Comparison of ENCODE assay signal across 21 mouse cellular contexts in genomic region chr13:117858416-117858815, GRCm38 (mm10).
DNase-seq lines count a peak whose midpoint lies in the region; ATAC-seq lines count a peak whose summit lies in the region.
"Had no signal": no experiment of that assay in that cellular context is flagged by ENCODE, and none has a peak within 500 bp of the region (broad histone marks: within the 10 kb centered on the region; RNA-seq: fewer than 3 reads in every experiment).

No protein-coding gene starts in this region.

- no peak for DNase-seq in frontal cortex, adult 2 months (ENCODE audit: extremely low spot score in 1 of 2, low spot score in 1 of 2)
- peak; percentile 69 for DNase-seq in retina, adult 2 months (ENCODE audit: low read depth, low spot score)
- no peak for DNase-seq in retina, embryonic 14.5 days (ENCODE audit: low spot score)
- DNase-seq in brain, adult 2 months (ENCODE audit: low read depth, low spot score): peak; percentile 17
- DNase-seq: adrenal gland, adult 8-10 months; adrenal gland, postnatal 14 days; adrenal gland, postnatal 36 days; B cell, adult 2 months; cerebellum, adult 11 months; cerebellum, adult 18-20 months; cerebellum, adult 8-10 months; cerebellum, adult 9-11 months; cerebellum, postnatal 14 days; cerebellum, postnatal 36 days; embryo, embryonic 11 days had no signal

- ATAC-seq in frontal cortex, adult (ENCODE audit: low TSS enrichment): peak; percentile 62; the same call in 1 of the 2 replicates
- ATAC-seq: activated CD4-positive, CD25-positive, alpha-beta regulatory T cell, adult 4 months; CD4-positive, CD25-positive, alpha-beta regulatory T cell, adult 4 months; forebrain, embryonic 14.5 days; forebrain, embryonic 16.5 days; Patski had no signal

Comparison
In these comparisons a context has a peak if more than half of its experiments do, and no peak if none do; other contexts are left out.
1. DNase-seq: peak in retina, adult 2 months (single experiment) and brain, adult 2 months (single experiment); none in frontal cortex, adult 2 months (0 of 2) and retina, embryonic 14.5 days (single experiment).